Mouse (Mus musculus): Measurements from ENCODE around the gene Acot4. TPM values are rescaled to one million over a fixed set of nuclear protein-coding genes. Genes with fewer than 3 reads are reported as not detected.
"Not testable (repeated sequence)": the region's sequence is repeated elsewhere in the genome, so short reads cannot be mapped to it uniquely, and the experiment has no call there.

Gene Acot4
- polyA plus RNA-seq, 1 experiment from 2014 or later = 0.75 TPM

DNA sequence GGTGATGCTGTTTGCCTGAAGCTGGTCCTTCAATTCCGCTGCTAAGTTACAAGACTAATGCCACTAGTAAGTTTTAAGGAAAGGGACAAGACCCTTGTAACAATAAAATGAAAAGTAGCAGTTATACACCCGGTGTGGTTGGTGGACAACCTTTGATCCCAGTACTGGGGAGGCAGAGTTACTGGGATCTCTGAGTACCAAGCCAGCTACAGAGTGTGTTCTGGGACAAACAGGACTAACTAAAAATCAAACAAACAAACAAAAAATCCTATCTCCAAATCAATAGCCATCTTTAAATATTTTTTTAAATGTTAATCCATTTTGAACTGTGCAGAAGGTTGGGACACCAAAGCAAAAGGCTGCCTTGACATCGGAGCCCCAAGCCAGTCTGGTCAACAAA lies 28.0 kb upstream of the Acot4 start:
- Histone ChIP-seq H3K27ac (no peak overlapping the region), H3K9ac (no peak overlapping the region), H3K36me3 (peaks cover 5% of the 10 kb centered on the region; the same call in 1 of the 2 replicates), H3K27me3 (no peaks in the 10 kb centered on the region), H3K9me3 (no peaks in the 10 kb centered on the region), H3K4me2 (replicated peaks) (peak overlapping the region; percentile 52), H3K4me1 (peaks cover 19% of the 10 kb centered on the region), H3K4me3 (peak overlapping the region; percentile 47)
- ATAC-seq (ENCODE audit: insufficient number of reproducible peaks, insufficient read depth, low FRiP score, low TSS enrichment) = no peak
- 79% methylated on average over 3 of the region's 3 CpGs for WGBS

DNA sequence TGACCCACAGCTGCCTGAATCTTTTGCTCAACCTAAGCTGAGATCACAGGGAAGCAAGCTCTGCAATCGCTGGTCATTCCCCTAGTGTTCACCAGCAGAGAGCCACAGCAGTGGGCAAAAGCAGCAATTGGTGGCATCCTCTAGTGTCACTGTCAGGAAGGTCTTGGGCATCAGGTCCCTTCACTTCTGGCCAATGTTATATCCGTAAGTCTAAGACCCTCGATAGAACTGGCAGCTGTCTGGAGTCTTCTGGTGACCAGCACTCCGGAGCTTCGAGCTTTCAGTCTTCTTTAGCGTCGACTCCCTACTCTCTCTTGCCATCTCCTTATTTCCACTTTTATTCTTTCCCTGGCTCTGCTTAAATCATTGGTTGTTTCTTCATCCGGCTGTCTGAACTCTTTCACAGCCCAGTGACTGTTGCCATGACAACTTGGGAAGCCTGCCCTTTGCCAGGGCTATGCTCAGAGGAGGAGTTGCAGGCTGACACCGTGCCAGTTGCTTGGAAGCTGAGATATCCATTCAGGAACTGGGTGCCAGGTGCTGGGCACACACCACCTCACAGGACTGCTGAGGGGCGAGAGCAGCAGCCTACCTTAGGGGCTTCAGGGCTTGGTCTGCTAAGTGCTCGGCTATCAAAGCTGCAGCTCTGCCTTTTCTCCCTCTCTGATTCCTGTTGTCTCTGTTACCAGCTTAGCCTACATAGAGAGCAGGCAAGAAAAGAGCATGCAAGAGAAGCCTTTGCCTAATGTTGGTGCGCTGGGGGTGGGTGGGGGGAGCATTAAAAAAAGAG lies 26.7 kb upstream of the Acot4 start:
- Histone ChIP-seq H3K36me3 (peaks cover 8% of the 10 kb centered on the region; the same call in 1 of the 2 replicates), H3K27me3 (no peaks in the 10 kb centered on the region), H3K4me1 (peaks cover 19% of the 10 kb centered on the region), H3K4me3 (no peak overlapping the region), H3K9ac (no peak overlapping the region), H3K9me3 (no peaks in the 10 kb centered on the region), H3K27ac (0 out of 2 replicates have a peak overlapping the region, but pooled peaks have one; percentile 11), H3K4me2 (replicated peaks) (peak overlapping the region; percentile 52)
- ATAC-seq (ENCODE audit: insufficient number of reproducible peaks, insufficient read depth, low FRiP score, low TSS enrichment) = no peak
- 55% methylated on average over 12 of the region's 12 CpGs for WGBS

DNA sequence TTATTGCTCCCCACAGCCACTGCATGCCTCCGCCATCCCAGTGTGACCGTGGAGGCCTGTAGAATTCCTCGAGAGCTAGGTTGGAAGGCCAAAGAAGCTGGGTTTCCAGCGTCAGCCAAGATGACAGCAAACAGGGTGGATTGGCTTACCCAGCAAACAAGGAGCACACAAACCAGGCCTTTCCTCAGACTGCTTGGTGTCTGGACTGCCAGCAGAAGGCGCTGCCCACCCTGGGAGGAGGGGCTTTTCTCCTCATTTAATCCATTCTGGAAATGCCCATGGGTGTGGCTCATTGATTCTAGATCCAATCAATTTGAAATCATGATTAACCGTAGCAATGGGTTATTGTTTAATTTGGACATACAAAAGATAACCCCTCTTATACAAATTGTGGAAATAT lies 25.0 kb upstream of the Acot4 start:
- peaks cover 19% of the 10 kb centered on the region for H3K4me1 ChIP-seq
- H3K9ac ChIP-seq = no peak overlapping the region
- WGBS = 73% methylated on average over 6 of the region's 6 CpGs
- no peaks in the 10 kb centered on the region for H3K27me3 ChIP-seq
- peaks cover 8% of the 10 kb centered on the region; the same call in 1 of the 2 replicates for H3K36me3 ChIP-seq
- H3K4me2 ChIP-seq (replicated peaks) = no peak overlapping the region
- H3K9me3 ChIP-seq = no peaks in the 10 kb centered on the region
- ATAC-seq (ENCODE audit: insufficient number of reproducible peaks, insufficient read depth, low FRiP score, low TSS enrichment) = no peak
- no peak overlapping the region for H3K27ac ChIP-seq
- no peak overlapping the region for H3K4me3 ChIP-seq

DNA sequence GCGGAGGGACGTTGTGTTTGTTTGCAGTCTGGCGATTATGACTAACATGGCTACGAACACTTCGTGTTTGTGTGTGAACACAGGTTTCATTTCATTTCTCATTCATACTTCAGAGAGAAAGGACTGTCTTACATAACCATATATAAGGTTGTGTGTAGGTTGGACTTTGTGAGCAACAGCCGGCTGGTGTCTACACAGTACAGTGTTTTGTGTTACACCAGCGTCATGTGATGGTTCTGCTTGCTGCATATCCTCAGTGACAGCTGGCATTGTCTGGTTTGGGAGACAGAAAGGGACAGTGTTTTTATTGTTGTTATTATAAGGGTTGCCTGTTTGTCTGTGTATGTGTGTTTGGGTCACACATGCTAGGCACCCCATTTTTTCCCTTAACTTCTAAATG lies 24.5 kb upstream of the Acot4 start:
- Histone ChIP-seq H3K4me3 (no peak overlapping the region), H3K4me1 (peaks cover 18% of the 10 kb centered on the region), H3K9me3 (no peaks in the 10 kb centered on the region), H3K4me2 (replicated peaks) (no peak overlapping the region), H3K9ac (no peak overlapping the region), H3K27ac (no peak overlapping the region), H3K27me3 (no peaks in the 10 kb centered on the region), H3K36me3 (peaks cover 8% of the 10 kb centered on the region; the same call in 1 of the 2 replicates)
- WGBS = 93% methylated on average over 7 of the region's 7 CpGs
- no peak for ATAC-seq (ENCODE audit: insufficient number of reproducible peaks, insufficient read depth, low FRiP score, low TSS enrichment)

DNA sequence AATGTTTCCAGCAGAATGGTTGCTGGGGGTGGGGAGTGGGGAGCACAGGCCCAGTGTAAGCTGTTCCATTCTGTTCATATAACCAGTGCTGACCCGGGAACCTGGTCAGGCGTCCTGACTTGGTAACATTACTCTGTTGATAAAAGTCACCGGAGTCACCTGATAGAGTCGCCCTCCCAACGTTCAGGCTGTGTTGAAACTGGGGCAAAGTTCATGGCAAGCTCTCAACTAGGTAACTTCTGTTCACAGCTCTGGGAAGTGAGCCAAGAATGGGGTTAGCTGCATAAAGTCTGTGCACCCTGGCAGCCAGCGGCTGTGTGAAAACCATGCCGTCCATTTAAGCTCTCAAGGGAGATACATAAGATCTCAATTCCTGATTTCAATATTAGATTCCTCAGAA lies 17.7 kb upstream of the Acot4 start:
- WGBS = 59% methylated on average over 7 of the region's 7 CpGs
- not testable (repeated sequence) for H3K4me3 ChIP-seq; H3K36me3 ChIP-seq; H3K4me1 ChIP-seq; ATAC-seq (ENCODE audit: insufficient number of reproducible peaks, insufficient read depth, low FRiP score, low TSS enrichment); H3K9me3 ChIP-seq; H3K4me2 ChIP-seq (replicated peaks); H3K27me3 ChIP-seq; H3K9ac ChIP-seq; H3K27ac ChIP-seq

DNA sequence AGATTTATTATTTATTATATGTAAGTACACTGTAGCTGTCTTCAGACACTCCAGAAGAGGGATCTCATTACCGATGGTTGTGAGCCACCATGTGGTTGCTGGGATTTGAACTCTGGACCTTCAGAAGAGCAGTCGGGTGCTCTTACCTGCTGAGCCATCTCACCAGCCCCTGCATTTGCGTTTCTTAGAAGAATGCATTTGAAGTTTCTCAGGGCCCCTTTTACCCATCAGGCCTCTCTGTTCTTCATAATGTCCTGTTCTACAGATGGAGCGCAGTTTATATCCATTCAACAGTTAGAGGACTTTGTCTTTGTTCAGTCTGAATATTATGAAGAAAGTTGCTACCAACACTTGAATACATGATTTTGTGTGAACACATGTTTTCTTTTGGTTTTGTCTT lies 15.9 kb upstream of the Acot4 start:
- not testable (repeated sequence) for H3K4me3 ChIP-seq; H3K4me2 ChIP-seq (replicated peaks); H3K36me3 ChIP-seq; H3K9ac ChIP-seq; ATAC-seq (ENCODE audit: insufficient number of reproducible peaks, insufficient read depth, low FRiP score, low TSS enrichment); H3K9me3 ChIP-seq; H3K27ac ChIP-seq; H3K4me1 ChIP-seq; H3K27me3 ChIP-seq
- 92% methylated on average over 4 of the region's 4 CpGs for WGBS

DNA sequence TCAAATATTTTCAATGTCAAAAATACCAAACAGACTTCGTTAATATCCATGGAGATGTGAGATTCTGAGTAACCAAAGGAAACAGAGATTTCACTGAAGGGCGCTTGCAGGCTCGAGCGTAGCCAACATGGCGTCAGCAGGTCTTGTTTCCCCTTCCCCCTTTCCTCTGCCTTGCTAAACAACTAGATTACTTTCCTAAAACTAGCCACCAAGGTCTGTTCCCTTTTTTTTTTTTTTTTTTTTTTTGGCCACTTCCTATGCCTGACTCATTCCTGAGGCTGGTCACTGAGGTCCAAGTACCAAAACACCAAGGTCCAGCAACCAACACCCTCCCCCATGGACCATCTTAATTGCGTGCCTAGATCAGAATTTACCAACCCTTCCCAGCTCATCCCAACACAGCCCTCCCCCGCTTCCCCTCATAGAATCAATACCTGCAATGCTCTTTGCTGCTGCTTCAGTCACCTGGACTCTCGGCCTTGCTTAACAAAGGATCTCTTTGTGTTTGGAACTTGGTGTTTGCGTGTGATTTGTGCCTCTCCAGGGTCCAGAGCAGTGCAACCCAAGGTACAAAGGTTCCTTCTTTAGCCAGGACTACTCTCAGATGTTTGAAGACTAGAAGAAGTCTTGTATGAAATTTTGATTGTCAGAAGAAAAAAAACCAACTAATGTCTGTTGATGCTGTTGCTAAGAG lies 15.0 kb upstream of the Acot4 start:
- no peaks in the 10 kb centered on the region for H3K4me1 ChIP-seq
- no peaks in the 10 kb centered on the region for H3K36me3 ChIP-seq
- no peak overlapping the region for H3K27ac ChIP-seq
- no peak overlapping the region for H3K9ac ChIP-seq
- no peaks in the 10 kb centered on the region for H3K9me3 ChIP-seq
- ATAC-seq (ENCODE audit: insufficient number of reproducible peaks, insufficient read depth, low FRiP score, low TSS enrichment) = no peak
- H3K4me3 ChIP-seq = no peak overlapping the region
- H3K27me3 ChIP-seq = no peaks in the 10 kb centered on the region
- H3K4me2 ChIP-seq (replicated peaks) = no peak overlapping the region
- 75% methylated on average over 9 of the region's 9 CpGs for WGBS

DNA sequence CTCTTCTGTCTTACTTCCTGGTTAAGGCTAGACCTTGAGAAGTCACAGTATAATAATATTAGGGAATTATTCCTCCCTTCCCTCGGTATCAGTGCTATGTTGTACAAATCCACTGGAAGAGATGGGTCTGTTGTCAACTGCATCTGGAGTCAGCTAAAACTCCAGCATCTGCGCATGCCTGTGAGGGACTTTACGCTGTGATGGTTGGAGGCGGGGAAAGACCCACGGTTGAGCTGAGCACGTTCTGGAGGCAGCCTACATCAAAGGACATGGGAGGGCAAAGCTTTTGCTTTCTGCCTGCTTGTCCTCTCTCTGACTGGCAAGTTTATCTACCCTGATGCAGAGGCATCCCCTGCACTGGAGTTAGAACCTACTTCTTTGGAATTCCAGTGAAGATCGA lies 12.3 kb upstream of the Acot4 start:
- WGBS = 84% methylated on average over 7 of the region's 7 CpGs
- no peak overlapping the region for H3K4me3 ChIP-seq
- no peak for ATAC-seq (ENCODE audit: insufficient number of reproducible peaks, insufficient read depth, low FRiP score, low TSS enrichment)
- H3K9me3 ChIP-seq = no peaks in the 10 kb centered on the region
- H3K27ac ChIP-seq = no peak overlapping the region
- no peak overlapping the region for H3K9ac ChIP-seq
- H3K4me1 ChIP-seq = no peaks in the 10 kb centered on the region
- no peak overlapping the region for H3K4me2 ChIP-seq (replicated peaks)
- no peaks in the 10 kb centered on the region for H3K27me3 ChIP-seq
- H3K36me3 ChIP-seq = no peaks in the 10 kb centered on the region

DNA sequence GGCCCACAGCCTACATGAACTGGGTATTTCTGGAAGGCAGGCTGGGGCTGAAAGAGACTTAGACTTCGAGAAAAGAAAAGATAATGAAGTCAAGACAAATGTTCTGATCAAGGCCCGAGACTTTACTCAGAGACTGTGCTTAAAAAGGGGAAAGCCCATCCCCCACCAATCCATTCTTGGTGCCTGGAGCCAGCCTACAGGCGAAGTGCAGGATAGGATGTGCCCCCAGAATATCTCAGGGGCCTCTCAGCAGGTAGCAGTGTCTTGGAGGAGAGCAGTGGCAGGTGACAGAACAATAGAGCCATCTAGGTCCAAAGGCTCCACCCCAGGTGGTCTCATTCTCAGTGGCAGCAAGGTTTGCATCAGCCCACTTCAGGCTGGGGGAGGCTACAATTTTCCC lies 9.9 kb upstream of the Acot4 start:
- not testable (repeated sequence) for H3K4me3 ChIP-seq; H3K27ac ChIP-seq; H3K9me3 ChIP-seq; H3K9ac ChIP-seq; H3K4me2 ChIP-seq (replicated peaks); H3K36me3 ChIP-seq; ATAC-seq (ENCODE audit: insufficient number of reproducible peaks, insufficient read depth, low FRiP score, low TSS enrichment); H3K27me3 ChIP-seq; H3K4me1 ChIP-seq
- 51% methylated on average over 3 of the region's 3 CpGs for WGBS

DNA sequence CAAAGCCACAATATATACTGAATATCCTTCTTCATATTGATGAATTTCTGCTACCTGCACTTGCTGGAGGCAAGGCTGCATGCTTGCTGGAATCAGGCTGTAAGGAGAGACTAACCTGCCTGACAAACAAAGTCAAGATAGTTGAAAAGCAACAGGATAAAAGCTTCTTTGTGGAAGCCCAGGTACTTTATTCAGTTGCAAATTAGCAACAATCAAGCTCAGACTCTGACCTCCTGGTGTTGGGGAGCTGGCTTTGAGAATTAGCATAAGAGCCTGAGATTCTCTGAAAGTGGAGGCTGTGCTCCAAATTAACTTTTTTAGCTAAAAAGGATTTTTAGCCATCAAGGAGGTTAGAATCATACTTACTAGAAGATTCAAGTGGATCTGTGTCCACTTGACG lies 9.1 kb upstream of the Acot4 start:
- H3K4me1 ChIP-seq; H3K27ac ChIP-seq; H3K4me2 ChIP-seq (replicated peaks); H3K9me3 ChIP-seq; H3K9ac ChIP-seq; H3K4me3 ChIP-seq; H3K27me3 ChIP-seq; H3K36me3 ChIP-seq; ATAC-seq (ENCODE audit: insufficient number of reproducible peaks, insufficient read depth, low FRiP score, low TSS enrichment): not testable (repeated sequence)
- WGBS = 87% methylated on average over 1 of the region's 1 CpGs

DNA sequence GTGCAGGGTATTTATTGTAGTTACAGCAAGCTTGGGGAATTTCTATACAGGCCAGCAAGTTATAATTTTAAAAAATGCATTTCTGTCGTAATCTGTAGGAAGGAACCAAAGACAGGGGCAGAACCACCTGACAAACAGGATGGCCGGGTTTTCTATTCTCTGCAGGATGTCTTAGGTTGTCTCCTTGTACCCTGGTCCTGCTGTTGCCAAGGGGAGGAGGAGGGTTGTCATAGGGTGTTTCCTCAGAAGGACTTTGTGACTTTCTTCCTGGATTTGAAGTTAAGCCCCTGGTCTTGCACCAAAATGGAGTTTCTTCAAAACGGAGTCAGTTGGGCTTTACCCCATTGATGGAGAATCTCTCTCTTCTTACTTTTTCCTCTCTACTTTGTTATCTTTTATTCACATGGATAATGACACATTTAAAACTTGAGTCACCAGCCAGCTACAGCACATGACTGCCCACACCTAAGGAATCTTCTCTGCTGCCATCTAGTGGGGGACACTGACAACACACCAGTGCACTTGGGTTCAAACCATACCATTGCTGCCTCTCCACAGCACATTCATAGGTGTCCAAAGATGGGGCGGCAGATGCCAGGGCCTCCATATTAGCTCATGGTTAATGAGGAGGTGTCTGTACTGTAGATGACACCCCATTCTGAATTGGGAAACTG lies 7.4 kb upstream of the Acot4 start:
- no peaks in the 10 kb centered on the region for H3K36me3 ChIP-seq
- H3K4me1 ChIP-seq = no peaks in the 10 kb centered on the region
- no peak; the same call in 1 of the 2 replicates for ATAC-seq (ENCODE audit: insufficient number of reproducible peaks, insufficient read depth, low FRiP score, low TSS enrichment)
- H3K27me3 ChIP-seq = no peaks in the 10 kb centered on the region
- H3K27ac ChIP-seq = no peak overlapping the region
- H3K9me3 ChIP-seq = no peaks in the 10 kb centered on the region
- H3K9ac ChIP-seq = no peak overlapping the region
- whole genome bisulfite sequencing = 73% methylated on average over 4 of the region's 4 CpGs
- no peak overlapping the region for H3K4me3 ChIP-seq
- H3K4me2 ChIP-seq (replicated peaks) = no peak overlapping the region

DNA sequence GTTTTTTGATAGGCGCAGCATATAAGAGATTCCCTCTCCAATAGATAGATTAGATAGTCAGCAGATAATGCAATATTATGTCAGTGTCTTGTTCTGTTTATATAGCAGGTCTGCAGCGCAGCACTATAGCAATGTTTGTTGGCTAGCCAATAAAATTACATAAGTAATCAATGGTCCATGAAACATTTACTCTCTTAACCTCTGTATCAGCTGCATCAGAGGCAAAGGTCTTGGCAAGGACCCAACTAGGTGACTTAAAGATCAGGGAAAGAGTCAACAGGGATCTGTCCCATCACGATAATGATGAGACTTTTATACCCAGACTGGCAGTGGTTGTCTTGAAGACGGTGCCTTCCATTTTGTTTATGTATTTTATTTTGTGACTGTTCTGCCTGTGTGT lies 5.3 kb upstream of the Acot4 start:
- Histone ChIP-seq H3K4me2 (replicated peaks) (no peak overlapping the region), H3K9ac (no peak overlapping the region), H3K36me3 (no peaks in the 10 kb centered on the region), H3K9me3 (no peaks in the 10 kb centered on the region), H3K4me3 (no peak overlapping the region), H3K27ac (no peak overlapping the region), H3K27me3 (no peaks in the 10 kb centered on the region), H3K4me1 (no peaks in the 10 kb centered on the region)
- no peak for ATAC-seq (ENCODE audit: insufficient number of reproducible peaks, insufficient read depth, low FRiP score, low TSS enrichment)
- WGBS = 88% methylated on average over 4 of the region's 4 CpGs
